Mouse (Mus musculus): ENCODE data around the gene Olfr331.
"Not testable (repeated sequence)": the region's sequence is repeated elsewhere in the genome, so short reads cannot be mapped to it uniquely, and the experiment has no call there.

Gene Olfr331

GRCm38 (mm10) chr11:58502472-58502871 is at the start of gene Olfr331:
Gene Olfr331 (minus strand): TSS chr11:58502572.
- DNase-seq: not testable (repeated sequence)

DNA sequence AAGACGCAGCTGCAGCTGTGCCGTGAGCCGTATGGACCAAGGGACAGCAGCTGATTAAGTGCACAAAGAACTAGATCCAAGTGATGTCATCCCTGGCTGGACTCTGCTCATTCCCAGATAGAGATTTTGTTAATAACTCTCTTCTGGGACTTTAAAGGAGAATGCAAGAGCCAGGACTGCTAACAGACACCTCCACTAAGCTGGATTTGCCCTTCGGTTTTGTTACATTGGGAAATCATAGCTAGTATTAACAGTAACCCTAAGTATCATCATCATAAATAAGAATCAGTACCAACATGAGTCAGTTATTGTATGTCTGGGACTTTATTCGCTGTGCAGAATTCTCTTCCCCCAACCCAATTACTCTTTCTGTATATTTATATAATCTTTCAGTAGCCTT is 44.0 kb upstream of the Olfr331 start, which contains the start of gene Olfr329-ps:
Gene Olfr329-ps (minus strand): TSS at position 101 of the 400 bp plus-strand sequence.
- no peak for DNase-seq

GRCm38 (mm10) chr11:58534736-58535135 is 32.4 kb upstream of the Olfr331 start, which contains the start of gene Olfr330:
Gene Olfr330 (minus strand): TSS chr11:58534836.
- DNase-seq: not testable (repeated sequence)

DNA sequence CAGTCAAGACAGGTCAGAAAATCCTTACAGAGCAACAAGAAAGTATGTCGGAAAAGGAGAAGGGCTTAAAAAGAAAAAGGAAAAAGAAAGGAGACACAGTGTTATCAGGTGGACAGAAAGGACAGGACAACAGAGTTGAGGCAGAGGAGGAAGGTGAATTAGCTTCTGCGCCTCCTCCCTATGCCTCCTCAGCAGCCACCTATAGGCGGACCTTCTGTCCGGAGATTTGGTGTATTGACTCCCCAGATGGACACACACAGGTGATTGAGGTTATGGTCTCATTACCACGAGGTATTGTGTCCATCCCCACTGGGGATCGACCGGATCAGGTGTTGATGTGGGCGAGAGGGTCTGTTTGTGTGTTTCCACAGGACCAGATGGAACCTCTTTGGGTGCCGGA is 17.4 kb upstream of the Olfr331 start:
- DNase-seq: peak; percentile 14

DNA sequence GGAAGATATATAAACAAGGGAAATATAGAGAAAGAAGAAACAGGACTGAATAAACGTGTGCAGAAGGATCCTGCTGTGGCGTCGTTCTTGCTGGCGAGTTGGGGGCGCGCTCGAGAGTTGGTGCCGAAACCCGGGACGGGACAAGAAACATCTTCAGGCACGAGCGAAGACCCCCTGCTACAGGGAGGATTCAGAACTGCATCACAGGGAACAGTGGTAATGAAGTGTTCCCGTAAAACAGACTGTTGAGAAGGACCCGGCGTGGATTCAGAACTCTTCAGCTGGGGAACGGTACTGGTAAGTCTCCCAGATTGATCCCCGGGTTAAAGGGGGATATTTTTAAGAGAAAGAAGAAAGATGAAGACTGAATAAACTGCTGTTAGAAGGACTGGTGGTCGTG is 16.5 kb upstream of the Olfr331 start:
- peak; percentile 68 for DNase-seq

GRCm38 (mm10) chr11:58509058-58509457 is 6.7 kb upstream of the Olfr331 start:
- DNase-seq: not testable (repeated sequence)

DNA sequence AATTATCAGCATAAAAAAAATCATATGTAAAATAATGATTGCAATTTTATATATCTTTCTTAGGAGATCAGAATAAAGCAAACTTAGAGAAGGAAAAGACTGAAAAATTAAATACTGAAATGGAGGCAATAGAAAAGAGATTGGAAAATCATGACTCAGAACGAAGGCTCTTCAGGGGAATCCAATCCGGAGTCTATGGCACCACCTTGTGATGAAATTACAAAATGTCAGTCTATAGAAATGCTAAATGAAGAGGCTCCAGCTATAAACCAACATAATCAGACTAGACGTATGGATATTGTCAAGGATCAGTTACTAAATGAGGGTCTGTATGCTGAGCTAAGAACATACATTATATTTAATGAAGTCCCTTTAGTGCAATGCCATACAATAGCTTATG is 3.1 kb downstream of the Olfr331 start:
- no peak for DNase-seq

GRCm38 (mm10) chr11:58498761-58499160 is 3.6 kb downstream of the Olfr331 start:
- no peak for DNase-seq

- DNase-seq: no peak
Measured at GRCm38 (mm10) chr11:58492455-58492854, 9.9 kb downstream of the Olfr331 start, which contains the start of gene Olfr332. Gene Olfr332 (minus strand): TSS chr11:58492555.

DNA sequence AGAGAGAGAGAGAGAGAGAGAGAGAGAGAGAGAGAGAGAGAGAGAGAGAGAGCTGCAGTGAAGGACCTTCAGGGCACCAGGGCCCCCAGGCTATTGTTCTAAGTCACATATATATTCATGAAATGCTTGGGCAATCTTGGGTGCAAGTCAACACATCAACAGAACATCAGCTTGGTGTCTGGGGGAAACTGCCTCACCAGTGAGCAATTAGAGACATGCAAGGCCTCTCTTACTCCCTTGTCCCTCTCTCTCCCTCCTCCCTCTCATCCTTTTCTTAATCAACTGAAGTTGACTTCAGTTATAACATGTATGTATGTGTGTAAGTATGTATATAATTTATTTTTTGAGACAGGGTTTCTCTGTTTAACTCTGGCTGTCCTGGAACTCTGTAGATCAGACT is 40.2 kb downstream of the Olfr331 start, which contains the start of gene Olfr30:
Gene Olfr30 (minus strand): TSS at position 101 of the 400 bp plus-strand sequence.
- no peak for DNase-seq

DNA sequence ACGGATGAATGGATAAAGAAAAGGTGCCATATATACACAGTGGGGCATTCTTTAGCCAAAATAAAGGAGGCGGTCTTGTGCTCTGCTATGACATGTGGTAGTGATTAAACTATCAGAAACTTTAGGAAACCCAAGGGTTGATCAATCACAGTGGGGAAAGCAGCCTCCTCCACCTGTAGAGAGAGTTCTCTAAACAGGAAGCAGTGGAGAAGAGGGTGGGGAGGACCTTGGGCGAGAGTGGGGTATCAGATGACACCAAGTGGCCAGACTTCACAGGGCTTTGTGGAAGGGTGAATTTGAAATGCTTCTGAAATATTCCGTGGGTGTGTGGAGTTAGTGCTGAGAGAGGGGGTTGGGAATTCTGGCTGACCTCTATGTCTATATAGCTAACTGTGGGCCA is 48.8 kb downstream of the Olfr331 start:
- no peak for DNase-seq

GRCm38 (mm10) chr11:58452759-58453158 is 49.6 kb downstream of the Olfr331 start, which contains the start of gene Lypd9:
Gene Lypd9 (minus strand): TSS chr11:58452923.
- DNase-seq: no peak
